Mouse (Mus musculus) midbrain, embryonic 10.5 days (tissue): ENCODE results near the gene Gm49776. TPM values are rescaled to one million over a fixed set of nuclear protein-coding genes. Genes with fewer than 3 reads are reported as not detected.
"Not testable (repeated sequence)": the region's sequence is repeated elsewhere in the genome, so short reads cannot be mapped to it uniquely, and the experiment has no call there.

Source experiments
- DNase-seq: peaks from one replicate; pipeline ENCODE4 v3.0.0-alpha.2; 2017; ENCODE audit warnings: low spot score
- H3K27ac ChIP-seq: fragments of 300-500 bp; sonication (generic); replicated peaks from 2 replicates; pipeline ENCODE4 v1.5.1; 2016; ENCODE audit warnings: mild to moderate bottlenecking
- H3K27me3 ChIP-seq: fragments of 300-500 bp; sonication (generic); 2 replicates; pipeline ENCODE4 v1.6.1; 2016; ENCODE audit warnings: low read depth, mild to moderate bottlenecking; ENCODE audit not compliant: poor library complexity, severe bottlenecking
- H3K36me3 ChIP-seq: fragments of 300-500 bp; sonication (generic); 2 replicates; pipeline ENCODE4 v1.6.1; 2016; ENCODE audit warnings: mild to moderate bottlenecking, moderate library complexity
- H3K4me1 ChIP-seq: fragments of 300-500 bp; sonication (generic); 2 replicates; pipeline ENCODE4 v1.6.1; 2016
- H3K4me3 ChIP-seq: fragments of 300-500 bp; sonication (generic); 2 replicates; pipeline ENCODE4 v1.5.1; 2016; ENCODE audit warnings: mild to moderate bottlenecking, moderate library complexity
- H3K9me3 ChIP-seq: fragments of 300-500 bp; sonication (generic); replicated peaks from 2 replicates; pipeline ENCODE4 v1.6.1; 2016; ENCODE audit warnings: mild to moderate bottlenecking
- WGBS: fragments of 180-500 bp; shearing (Covaris S2); methylation state at CpG from one replicate; pipeline ENCODE4 v1.1.7; 2016; 5-methylcytosine and 5-hydroxymethylcytosine counted together
- polyA plus RNA-seq: library from polyadenylated mRNA; unstranded; fragments of >200 nt; fragmentation: Nextera tagmentation; extraction: Ambion mirVana; gene quantifications from 2 replicates; pipeline ENCODE4 v1.2.1, GENCODE M21; 2016

The Gm49776 gene
- polyA plus RNA-seq, 1 experiment from 2014 or later = 1.9 TPM

DNA sequence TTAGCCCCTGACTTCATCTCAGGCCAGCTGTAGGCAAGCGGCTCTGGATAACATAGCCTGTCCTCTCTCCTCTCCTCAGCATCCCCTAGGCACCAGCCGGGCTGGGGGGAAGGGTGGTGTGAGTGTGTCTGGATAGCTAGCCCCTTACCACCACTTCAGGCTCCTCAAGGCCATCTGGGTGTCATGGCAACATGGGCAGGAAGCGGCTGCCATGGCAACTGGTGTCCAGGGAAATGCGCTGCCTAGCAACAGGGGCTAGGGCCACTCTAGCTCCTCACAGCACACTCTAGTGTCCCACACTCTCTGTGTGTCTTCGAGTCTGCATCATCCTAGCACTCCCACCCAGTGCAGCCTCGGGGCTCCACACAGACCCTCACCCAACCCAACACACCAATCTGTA is 44.4 kb downstream of the Gm49776 start:
- Histone ChIP-seq H3K27me3 (peaks cover 21% of the 10 kb centered on the region; the same call in 1 of the 2 replicates), H3K27ac (peak overlapping the region; percentile 82), H3K4me3 (peak overlapping the region; percentile 27; the same call in 1 of the 2 replicates), H3K4me1 (peaks cover 41% of the 10 kb centered on the region), H3K9me3 (no peaks in the 10 kb centered on the region), H3K36me3 (no peaks in the 10 kb centered on the region)
- 37% methylated on average over 6 of the region's 6 CpGs for WGBS
- DNase-seq = peak; percentile 94

DNA sequence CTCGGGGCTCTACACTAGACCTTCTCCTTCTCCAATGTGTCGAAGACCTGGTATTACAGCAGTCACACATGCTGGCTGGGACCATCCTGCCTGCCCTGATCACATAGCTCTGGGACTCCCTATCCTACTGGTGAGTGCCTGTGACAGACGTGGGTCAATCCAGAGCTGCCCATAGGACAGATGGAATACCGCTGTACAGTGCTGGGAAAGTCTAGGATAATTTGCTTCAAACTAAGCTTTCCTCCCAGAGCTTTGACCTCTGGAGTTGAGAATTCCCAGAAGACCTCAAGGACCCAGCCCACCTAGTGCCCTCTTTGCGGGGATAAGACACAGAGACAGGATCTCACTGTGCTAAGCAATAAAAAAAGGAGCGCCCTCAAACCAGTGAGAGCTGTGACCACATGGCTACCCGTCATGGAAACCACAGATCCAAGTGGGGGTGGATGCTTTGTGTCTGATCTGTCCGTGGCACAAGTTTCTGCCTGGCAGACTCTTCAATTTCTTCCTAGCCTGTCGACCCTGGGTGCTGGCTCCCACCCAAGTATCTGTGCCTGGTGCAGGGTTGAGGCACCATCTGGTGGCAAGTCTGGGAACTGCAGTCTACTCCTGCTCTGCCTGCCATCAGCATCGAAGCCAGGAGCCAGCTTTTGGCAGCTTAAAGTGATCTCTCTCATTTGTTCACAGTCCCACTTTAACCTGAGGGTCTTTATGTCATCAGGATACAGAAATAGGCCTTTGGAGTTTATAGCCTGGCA is 46.5 kb downstream of the Gm49776 start:
- DNase-seq = peak; percentile 86
- Histone ChIP-seq H3K4me3 (no peak overlapping the region), H3K36me3 (no peaks in the 10 kb centered on the region), H3K9me3 (no peaks in the 10 kb centered on the region), H3K4me1 (peaks cover 38% of the 10 kb centered on the region), H3K27ac (no peak overlapping the region), H3K27me3 (peaks cover 21% of the 10 kb centered on the region; the same call in 1 of the 2 replicates)
- 49% methylated on average over 10 of the region's 10 CpGs for WGBS

DNA sequence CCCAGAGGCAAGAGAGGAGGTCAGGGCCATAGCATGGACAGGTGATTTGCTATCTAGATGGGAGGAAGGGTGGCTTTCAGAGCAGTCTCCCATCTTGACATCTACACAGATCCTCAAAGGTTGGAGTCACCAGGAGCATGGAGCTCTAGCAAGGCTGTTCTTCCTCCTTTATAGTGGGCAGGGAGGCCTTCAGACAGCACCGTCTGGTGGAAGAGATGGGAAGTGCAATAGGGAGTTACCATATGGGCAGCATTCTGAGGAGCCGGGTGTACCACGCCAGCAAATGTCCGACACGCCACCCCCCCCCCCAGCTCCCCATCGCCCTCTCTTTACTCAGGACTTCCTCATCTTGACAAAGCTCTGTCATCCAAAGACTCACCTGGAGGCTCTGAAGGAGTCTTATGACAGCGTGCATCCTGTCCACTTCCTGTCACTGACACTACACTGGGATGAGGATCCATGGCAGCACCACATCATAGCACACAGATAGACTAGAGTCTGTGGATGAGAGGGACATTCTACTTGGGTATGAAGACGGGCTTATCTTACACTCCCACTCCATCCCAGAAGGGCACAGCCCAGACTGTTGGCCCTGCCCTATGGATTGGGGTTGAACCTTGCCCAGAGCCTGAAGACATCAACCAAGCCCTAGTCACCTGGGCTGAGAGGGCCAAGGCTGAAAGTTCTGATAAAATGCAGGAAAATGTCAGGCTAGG is 47.3 kb downstream of the Gm49776 start:
- Histone ChIP-seq H3K9me3 (no peaks in the 10 kb centered on the region), H3K36me3 (no peaks in the 10 kb centered on the region), H3K4me1 (peaks cover 33% of the 10 kb centered on the region), H3K27me3 (peaks cover 21% of the 10 kb centered on the region; the same call in 1 of the 2 replicates), H3K4me3 (no peak overlapping the region), H3K27ac (no peak overlapping the region)
- 25% methylated on average over 8 of the region's 8 CpGs for WGBS
- DNase-seq = peak; percentile 69

DNA sequence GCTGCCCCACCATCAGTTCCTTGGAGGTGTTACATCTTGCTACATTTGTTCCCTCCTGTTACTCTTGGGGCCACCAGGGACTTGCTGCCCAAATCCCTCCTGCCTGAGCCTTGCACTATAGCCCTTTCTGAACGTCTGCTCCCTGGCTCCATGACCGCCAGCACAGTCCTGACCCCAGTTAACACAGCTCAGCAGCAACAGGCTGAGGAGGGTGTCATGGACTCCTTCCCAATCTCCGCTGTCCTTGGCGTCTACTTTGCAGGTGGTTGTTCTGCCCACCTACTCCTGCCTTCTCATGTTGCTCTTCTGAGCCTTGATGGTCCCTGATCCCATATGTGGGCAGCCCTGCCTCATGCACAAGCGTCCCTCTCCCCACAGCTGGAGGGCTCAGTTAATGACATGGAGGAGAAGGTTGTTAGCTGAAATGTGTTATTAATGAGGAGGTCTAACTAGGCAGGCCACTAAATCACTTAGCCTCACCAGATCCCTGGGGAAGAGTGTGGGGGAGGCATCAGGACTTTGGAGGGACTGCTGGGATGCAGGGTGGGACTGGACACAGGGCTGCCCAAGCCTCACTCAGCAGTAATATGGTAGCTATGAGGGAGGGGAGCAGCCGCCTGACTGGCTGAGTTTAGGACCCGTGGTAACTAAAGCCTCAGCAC is 54.6 kb downstream of the Gm49776 start:
- Histone ChIP-seq H3K27me3 (no peaks in the 10 kb centered on the region), H3K36me3 (no peaks in the 10 kb centered on the region), H3K4me1 (peaks cover 30% of the 10 kb centered on the region), H3K4me3 (no peak overlapping the region), H3K27ac (no peak overlapping the region), H3K9me3 (no peaks in the 10 kb centered on the region)
- WGBS = 72% methylated on average over 7 of the region's 7 CpGs
- no peak for DNase-seq

DNA sequence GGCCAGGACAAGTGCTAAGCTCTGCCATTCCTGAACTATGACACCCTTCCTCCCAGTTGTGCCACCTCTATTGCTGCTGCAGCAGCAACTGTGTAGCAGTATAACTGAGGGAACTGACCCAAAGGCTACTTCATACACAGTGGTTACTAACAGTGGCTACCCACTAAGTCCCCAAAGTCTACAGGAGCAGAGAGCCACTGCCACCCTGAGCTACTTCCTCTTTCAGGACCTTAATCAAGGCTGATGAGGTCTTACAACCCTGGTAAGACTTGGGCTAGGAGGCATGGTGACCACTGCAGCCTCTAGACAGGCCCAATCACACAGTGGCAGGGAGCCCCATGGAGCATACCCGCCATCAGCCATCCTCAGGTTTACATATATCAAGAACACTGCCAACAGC is 56.1 kb downstream of the Gm49776 start:
- no peak for DNase-seq
- Histone ChIP-seq H3K4me1 (peaks cover 40% of the 10 kb centered on the region), H3K4me3 (no peak overlapping the region), H3K36me3 (no peaks in the 10 kb centered on the region), H3K27ac (no peak overlapping the region), H3K27me3 (no peaks in the 10 kb centered on the region), H3K9me3 (no peaks in the 10 kb centered on the region)
- WGBS = 75% methylated on average over 1 of the region's 1 CpGs

DNA sequence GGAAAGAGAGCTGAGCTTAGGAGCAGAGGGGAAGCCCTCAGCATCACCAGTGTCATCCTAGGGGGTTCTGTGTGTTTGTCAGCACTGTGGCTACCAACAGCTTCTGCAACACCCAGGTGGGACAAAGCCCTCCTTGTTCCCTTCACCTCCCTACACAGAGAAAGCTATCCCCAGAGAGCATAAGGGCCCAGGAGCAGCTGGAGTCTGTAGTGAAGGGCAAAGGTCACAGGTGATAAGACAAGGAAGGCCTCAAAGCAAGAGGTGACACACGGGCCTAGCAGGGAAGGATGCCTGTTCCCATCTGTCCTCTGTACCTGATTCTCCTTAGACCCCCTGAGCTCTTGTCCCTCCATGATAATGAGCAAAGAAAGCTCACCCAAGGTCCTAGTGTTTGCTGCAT is 56.5 kb downstream of the Gm49776 start:
- no peak for DNase-seq
- Histone ChIP-seq H3K36me3 (no peaks in the 10 kb centered on the region), H3K4me3 (no peak overlapping the region), H3K27me3 (no peaks in the 10 kb centered on the region), H3K4me1 (peaks cover 40% of the 10 kb centered on the region), H3K9me3 (no peaks in the 10 kb centered on the region), H3K27ac (no peak overlapping the region)
- 62% methylated on average over 1 of the region's 1 CpGs for WGBS

DNA sequence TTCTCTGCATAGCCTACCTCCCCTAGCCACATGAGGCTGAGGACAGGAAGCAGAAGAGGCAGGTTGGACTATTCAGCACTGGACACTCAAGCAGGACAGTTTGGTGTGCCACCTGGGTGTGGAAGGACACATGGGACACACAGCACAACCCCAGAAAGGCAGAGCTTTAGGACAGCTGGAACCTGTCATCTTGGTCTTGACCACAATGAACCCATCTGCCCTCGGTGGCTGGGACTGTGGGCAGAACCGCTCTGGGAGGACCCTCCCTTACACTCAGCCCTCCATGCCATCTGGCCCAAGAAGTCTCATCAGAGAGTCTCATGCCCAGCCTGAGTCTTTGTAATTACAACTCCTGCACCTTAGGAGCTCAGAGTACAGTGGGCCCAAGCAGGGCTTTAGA is 58.1 kb downstream of the Gm49776 start:
- Histone ChIP-seq H3K27ac (peak overlapping the region; percentile 69; the same call in 1 of the 2 replicates), H3K9me3 (no peaks in the 10 kb centered on the region), H3K36me3 (no peaks in the 10 kb centered on the region), H3K27me3 (no peaks in the 10 kb centered on the region), H3K4me1 (peaks cover 44% of the 10 kb centered on the region), H3K4me3 (no peak overlapping the region)
- DNase-seq = no peak
- WGBS = 93% methylated on average over 2 of the region's 2 CpGs

DNA sequence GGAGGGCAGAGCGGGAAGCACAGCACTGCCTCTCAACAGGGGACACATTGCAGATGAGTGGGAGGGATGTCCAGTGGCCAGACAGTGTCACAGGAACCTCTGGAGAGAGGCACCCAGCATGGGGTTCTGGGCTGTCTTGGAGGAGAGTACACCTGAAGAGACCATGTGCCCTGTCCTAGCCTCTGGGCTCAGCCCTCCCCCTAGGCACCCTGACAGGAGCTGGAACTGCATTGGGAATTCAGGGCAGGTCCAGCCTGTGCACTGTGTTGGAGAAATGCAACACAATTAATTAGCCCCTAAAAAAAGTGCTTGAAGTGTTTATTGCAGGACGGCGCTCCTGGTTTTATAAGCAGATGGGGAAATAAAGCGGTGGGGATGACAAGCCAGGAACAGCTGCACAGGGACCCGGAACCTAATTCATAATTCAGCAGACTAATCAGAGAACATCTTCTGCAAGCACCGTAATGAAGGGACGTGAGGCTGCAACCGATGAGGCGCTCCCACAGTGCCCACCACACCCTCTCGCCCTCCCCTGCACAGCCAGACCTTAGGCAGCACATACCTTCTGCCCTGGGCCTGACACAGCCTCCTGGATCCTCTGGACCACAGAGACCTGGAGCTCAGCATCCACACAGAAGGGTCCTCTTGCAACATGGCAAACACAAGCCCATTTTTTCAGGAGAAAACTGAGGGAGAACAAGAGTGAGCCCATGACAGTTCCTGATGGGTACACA is 59.6 kb downstream of the Gm49776 start:
- Histone ChIP-seq H3K4me1 (peaks cover 54% of the 10 kb centered on the region), H3K27ac (peak overlapping the region; percentile 69; the same call in 1 of the 2 replicates), H3K9me3 (no peaks in the 10 kb centered on the region), H3K4me3 (no peak overlapping the region), H3K27me3 (no peaks in the 10 kb centered on the region), H3K36me3 (no peaks in the 10 kb centered on the region)
- DNase-seq = no peak
- 87% methylated on average over 10 of the region's 10 CpGs for WGBS

DNA sequence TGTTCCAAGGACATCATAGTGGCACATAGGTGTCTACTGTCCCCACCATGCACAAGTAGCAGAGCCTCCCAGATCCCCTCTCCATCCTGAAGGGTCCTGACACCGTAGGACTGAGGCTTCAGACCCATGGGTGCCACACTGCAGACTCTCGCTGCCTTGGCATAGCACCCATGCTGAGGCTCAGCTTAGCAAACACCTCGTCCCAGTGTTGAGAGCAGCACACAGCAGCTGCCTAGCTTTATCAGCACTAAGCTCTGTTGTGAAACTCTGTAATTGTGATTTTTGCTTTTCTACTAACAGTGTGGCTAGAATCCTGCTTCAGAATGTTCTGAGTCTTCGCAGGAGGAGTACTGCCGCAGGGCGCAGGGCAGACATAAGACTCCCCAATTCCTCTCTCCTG is 60.2 kb downstream of the Gm49776 start:
- no peaks in the 10 kb centered on the region for H3K36me3 ChIP-seq
- peaks cover 54% of the 10 kb centered on the region for H3K4me1 ChIP-seq
- DNase-seq = no peak
- no peak overlapping the region for H3K4me3 ChIP-seq
- no peaks in the 10 kb centered on the region for H3K27me3 ChIP-seq
- 82% methylated on average over 6 of the region's 6 CpGs for WGBS
- no peaks in the 10 kb centered on the region for H3K9me3 ChIP-seq
- peak overlapping the region; percentile 69 for H3K27ac ChIP-seq

DNA sequence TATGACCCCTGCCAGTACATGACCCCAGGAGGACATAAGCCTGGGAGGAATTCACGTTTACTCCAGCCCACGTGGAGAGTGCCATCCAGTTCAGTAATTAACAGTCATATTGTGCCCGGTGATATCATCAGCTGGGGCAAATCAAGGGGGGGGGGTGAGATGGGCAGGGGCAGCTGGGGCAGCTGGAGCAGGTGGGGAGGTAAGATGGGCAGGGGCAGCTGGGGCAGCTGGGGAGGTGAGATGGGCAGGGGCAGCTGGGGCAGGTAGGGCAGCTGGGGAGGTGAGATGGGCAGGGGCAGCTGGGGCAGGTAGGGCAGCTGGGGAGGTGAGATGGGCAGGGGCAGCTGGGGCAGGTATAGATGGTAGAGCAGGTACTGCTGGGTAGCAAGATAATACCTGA is 62.6 kb downstream of the Gm49776 start:
- not testable (repeated sequence) for H3K27ac ChIP-seq, H3K27me3 ChIP-seq, DNase-seq, H3K4me3 ChIP-seq, H3K9me3 ChIP-seq, H3K36me3 ChIP-seq
- peaks cover 47% of the 10 kb centered on the region for H3K4me1 ChIP-seq
- WGBS = 71% methylated on average over 3 of the region's 3 CpGs
